Mouse (Mus musculus) kidney, embryonic 16.5 days (tissue): ENCODE results near the gene Tmem131. TPM values are rescaled to one million over a fixed set of nuclear protein-coding genes. Genes with fewer than 3 reads are reported as not detected.

ENCODE experiments used
- ATAC-seq: fragments of 200-750 bp; cut with Nextera tagmentation; 2 replicates; pipeline ENCODE4 v1.8.0; 2017; ENCODE audit warnings: moderate TSS enrichment; ENCODE audit not compliant: low FRiP score, low TSS enrichment
- H3K27ac ChIP-seq: fragments of 300-500 bp; sonication (generic); 2 replicates; pipeline ENCODE4 v1.5.1; 2014; ENCODE audit warnings: low read length
- H3K27me3 ChIP-seq: fragments of 300-500 bp; sonication (generic); 2 replicates; pipeline ENCODE4 v1.6.1; 2014; ENCODE audit warnings: low read length, control low read depth, mixed read lengths; ENCODE audit not compliant: insufficient read depth
- H3K36me3 ChIP-seq: fragments of 300-500 bp; sonication (generic); 2 replicates; pipeline ENCODE4 v1.6.1; 2014; ENCODE audit warnings: low read length, control low read depth, mixed read lengths; ENCODE audit not compliant: insufficient read depth
- H3K4me1 ChIP-seq: fragments of 300-500 bp; sonication (generic); 2 replicates; pipeline ENCODE4 v1.6.1; 2014; ENCODE audit warnings: low read length, control low read depth, mixed read lengths; ENCODE audit not compliant: insufficient read depth
- H3K4me2 ChIP-seq: fragments of 300-500 bp; sonication (generic); replicated peaks from 2 replicates; pipeline ENCODE4 v1.6.1; 2014; ENCODE audit warnings: low read depth, low read length
- H3K4me3 ChIP-seq: fragments of 300-500 bp; sonication (generic); 2 replicates; pipeline ENCODE4 v1.5.1; 2014; ENCODE audit warnings: mild to moderate bottlenecking, low read length
- H3K9ac ChIP-seq: fragments of 300-500 bp; sonication (generic); replicated peaks from 2 replicates; pipeline ENCODE4 v1.6.1; 2014; ENCODE audit warnings: low read length
- H3K9me3 ChIP-seq: fragments of 300-500 bp; sonication (generic); 2 replicates; pipeline ENCODE4 v1.6.1; 2016; ENCODE audit warnings: low read length, control low read depth
- WGBS: fragments of 180-500 bp; shearing (Covaris S2); extraction: QIAGEN DNeasy Blood & Tissue Kit; methylation state at CpG from one replicate; pipeline ENCODE4 v1.1.7; 2014; 5-methylcytosine and 5-hydroxymethylcytosine counted together
- polyA plus RNA-seq: library from polyadenylated mRNA; unstranded; fragments of >200 nt; fragmentation: Nextera tagmentation; extraction: Ambion mirVana; gene quantifications from 2 replicates; pipeline ENCODE4 v1.2.1, GENCODE M21; 2015

Tmem131 gene
- polyA plus RNA-seq, 1 experiment from 2014 or later: 9.6 TPM

GRCm38 (mm10) chr1:36784365-36785134 lies 158.9 kb downstream of the Tmem131 start:
- H3K9ac ChIP-seq: peak overlapping the region; percentile 53

GRCm38 (mm10) chr1:36782476-36782875 lies 161.0 kb downstream of the Tmem131 start:
- Histone ChIP-seq H3K36me3 (no peaks in the 10 kb centered on the region), H3K9ac (no peak overlapping the region), H3K4me2 (no peak overlapping the region), H3K27ac (no peak overlapping the region), H3K27me3 (no peaks in the 10 kb centered on the region), H3K9me3 (no peaks in the 10 kb centered on the region), H3K4me1 (no peaks in the 10 kb centered on the region), H3K4me3 (no peak overlapping the region)
- ATAC-seq: no peak
- WGBS: 71% methylated on average over 11 of the region's 11 CpGs

More at GRCm38 (mm10) chr1:36784365-36785134, 158.9 kb downstream of the Tmem131 start:
- no peak overlapping the region for H3K27ac ChIP-seq
- ATAC-seq: peak; percentile 60; the same call in 1 of the 2 replicates
- H3K36me3 ChIP-seq: no peaks in the 10 kb centered on the region
- WGBS: 5% methylated on average over 20 of the region's 20 CpGs
- peak overlapping the region; percentile 90 for H3K4me2 ChIP-seq
- H3K4me1 ChIP-seq: no peaks in the 10 kb centered on the region
- H3K9me3 ChIP-seq: no peaks in the 10 kb centered on the region
- peak overlapping the region; percentile 44 for H3K4me3 ChIP-seq
- H3K27me3 ChIP-seq: no peaks in the 10 kb centered on the region

GRCm38 (mm10) chr1:36780793-36781192 lies 162.7 kb downstream of the Tmem131 start:
- no peak overlapping the region for H3K4me2 ChIP-seq
- no peaks in the 10 kb centered on the region for H3K9me3 ChIP-seq
- ATAC-seq: no peak
- no peak overlapping the region for H3K27ac ChIP-seq
- no peak overlapping the region for H3K4me3 ChIP-seq
- H3K36me3 ChIP-seq: no peaks in the 10 kb centered on the region
- no peaks in the 10 kb centered on the region for H3K4me1 ChIP-seq
- H3K27me3 ChIP-seq: no peaks in the 10 kb centered on the region
- H3K9ac ChIP-seq: no peak overlapping the region
- 81% methylated on average over 13 of the region's 13 CpGs for WGBS

GRCm38 (mm10) chr1:36772198-36772934 lies 171.1 kb downstream of the Tmem131 start:
- no peak for ATAC-seq
- Histone ChIP-seq H3K4me1 (0 out of 2 replicates have a peak, but pooled peaks cover 4% of the 10 kb centered on the region), H3K27me3 (peaks cover 9% of the 10 kb centered on the region), H3K27ac (no peak overlapping the region), H3K36me3 (no peaks in the 10 kb centered on the region), H3K9me3 (no peaks in the 10 kb centered on the region; the same call in 1 of the 2 replicates), H3K4me3 (no peak overlapping the region), H3K4me2 (no peak overlapping the region), H3K9ac (no peak overlapping the region)
- 76% methylated on average over 9 of the region's 9 CpGs for WGBS

- WGBS: 17% methylated on average over 27 of the region's 27 CpGs
- no peaks in the 10 kb centered on the region for H3K36me3 ChIP-seq
- H3K9me3 ChIP-seq: no peaks in the 10 kb centered on the region; the same call in 1 of the 2 replicates
- H3K27me3 ChIP-seq: peaks cover 9% of the 10 kb centered on the region
- H3K27ac ChIP-seq: no peak overlapping the region
- no peak overlapping the region for H3K9ac ChIP-seq
- ATAC-seq: no peak
- peak overlapping the region; percentile 26 for H3K4me3 ChIP-seq
- H3K4me1 ChIP-seq: 0 out of 2 replicates have a peak, but pooled peaks cover 4% of the 10 kb centered on the region
- peak overlapping the region; percentile 53 for H3K4me2 ChIP-seq
These were observed 172.5 kb downstream of the Tmem131 start for GRCm38 (mm10) chr1:36770998-36771397.

GRCm38 (mm10) chr1:36769951-36770350 lies 173.5 kb downstream of the Tmem131 start:
- Histone ChIP-seq H3K36me3 (no peaks in the 10 kb centered on the region), H3K27me3 (peaks cover 9% of the 10 kb centered on the region), H3K4me3 (no peak overlapping the region), H3K27ac (no peak overlapping the region), H3K9ac (no peak overlapping the region), H3K4me1 (0 out of 2 replicates have a peak, but pooled peaks cover 4% of the 10 kb centered on the region), H3K9me3 (no peaks in the 10 kb centered on the region), H3K4me2 (no peak overlapping the region)
- 90% methylated on average over 1 of the region's 1 CpGs for WGBS
- no peak for ATAC-seq

GRCm38 (mm10) chr1:36768786-36769185 lies 174.7 kb downstream of the Tmem131 start:
- no peak overlapping the region for H3K9ac ChIP-seq
- 73% methylated on average over 5 of the region's 5 CpGs for WGBS
- H3K27ac ChIP-seq: no peak overlapping the region
- 0 out of 2 replicates have a peak, but pooled peaks cover 4% of the 10 kb centered on the region for H3K4me1 ChIP-seq
- no peak for ATAC-seq
- peaks cover 9% of the 10 kb centered on the region for H3K27me3 ChIP-seq
- no peak overlapping the region for H3K4me3 ChIP-seq
- no peaks in the 10 kb centered on the region for H3K36me3 ChIP-seq
- H3K9me3 ChIP-seq: no peaks in the 10 kb centered on the region
- no peak overlapping the region for H3K4me2 ChIP-seq

GRCm38 (mm10) chr1:36767321-36767720 lies 176.1 kb downstream of the Tmem131 start:
- ATAC-seq: no peak
- Histone ChIP-seq H3K27ac (no peak overlapping the region), H3K4me1 (0 out of 2 replicates have a peak, but pooled peaks cover 4% of the 10 kb centered on the region), H3K4me3 (no peak overlapping the region), H3K36me3 (no peaks in the 10 kb centered on the region), H3K9ac (no peak overlapping the region), H3K4me2 (no peak overlapping the region), H3K27me3 (peaks cover 9% of the 10 kb centered on the region), H3K9me3 (no peaks in the 10 kb centered on the region)
- WGBS: 32% methylated on average over 10 of the region's 10 CpGs

GRCm38 (mm10) chr1:36766431-36767205 lies 176.8 kb downstream of the Tmem131 start:
- WGBS: 60% methylated on average over 4 of the region's 4 CpGs
- Histone ChIP-seq H3K4me3 (no peak overlapping the region), H3K27ac (no peak overlapping the region), H3K9me3 (no peaks in the 10 kb centered on the region), H3K27me3 (peaks cover 9% of the 10 kb centered on the region), H3K4me1 (0 out of 2 replicates have a peak, but pooled peaks cover 4% of the 10 kb centered on the region), H3K36me3 (no peaks in the 10 kb centered on the region), H3K4me2 (no peak overlapping the region), H3K9ac (no peak overlapping the region)
- ATAC-seq: no peak
